In genomic region chr11:86577231-86577630, GRCm38 (mm10) we compare ENCODE assay signal across 8 mouse cellular contexts. TPM values are rescaled to one million over a fixed set of nuclear protein-coding genes. Genes with fewer than 3 reads are reported as not detected.
DNase-seq lines count a peak whose midpoint lies in the region; ATAC-seq and TF ChIP-seq lines count a peak whose summit lies in the region.

No protein-coding gene starts in this region.

- peak overlapping the region; percentile 20 for H3K4me3 ChIP-seq in bone marrow macrophage, adult 2 months (ENCODE audit: insufficient read depth, low read length)
- H3K4me3 ChIP-seq in liver, postnatal 0 days (ENCODE audit: low read depth, low read length) = no peak overlapping the region

- peak overlapping the region; percentile 96 for H3K27ac ChIP-seq in bone marrow macrophage, adult 2 months (ENCODE audit: insufficient read depth, low read depth, low read length)
- peak overlapping the region; percentile 90 for H3K27ac ChIP-seq in liver, postnatal 0 days (ENCODE audit: low read depth)

- H3K27me3 ChIP-seq in liver, postnatal 0 days (ENCODE audit: insufficient read depth, low read length) = no peaks in the 10 kb centered on the region

- peak overlapping the region; percentile 28; the same call in 1 of the 2 replicates for H3K9ac ChIP-seq in liver, postnatal 0 days (replicated peaks)

- 47% methylated on average over 4 of the region's 4 CpGs for WGBS in liver, postnatal 0 days (ENCODE audit: insufficient replicate concordance)

- no peaks in the 10 kb centered on the region for H3K36me3 ChIP-seq in liver, postnatal 0 days (replicated peaks; ENCODE audit: insufficient read depth, low read length)

- peaks cover 54% of the 10 kb centered on the region for H3K4me1 ChIP-seq in bone marrow macrophage, adult 2 months (ENCODE audit: control insufficient read depth, insufficient read depth, low read length)
- H3K4me1 ChIP-seq in liver, postnatal 0 days (ENCODE audit: insufficient read depth) = peaks cover 56% of the 10 kb centered on the region

- H3K4me2 ChIP-seq in liver, postnatal 0 days (ENCODE audit: low read depth, low read length) = peak overlapping the region; percentile 36; the same call in 1 of the 2 replicates

- peak; percentile 49; the same call in 1 of the 2 replicates for TF ChIP-seq EP300 in liver, postnatal 0 days (IDR thresholded peaks at IDR 0.05; ENCODE audit: low read depth)

- DNase-seq in embryo, embryonic 10 days (ENCODE audit: low spot score) = peak; percentile 34
- no peak for DNase-seq in embryo, embryonic 10.5 days (ENCODE audit: low spot score)
- DNase-seq in liver, postnatal 0 days = peak; percentile 40
- no peak for DNase-seq in frontal cortex, adult 2 months (ENCODE audit: extremely low spot score in 1 of 2, low spot score in 1 of 2)
- no peak for DNase-seq in left cerebral cortex, adult 8-10 months (ENCODE audit: low spot score in 2 of 2)
- DNase-seq in spleen, postnatal 10 days (ENCODE audit: low spot score in 2 of 2) = no peak

- H3K9me3 ChIP-seq in liver, postnatal 0 days (ENCODE audit: low read length) = no peaks in the 10 kb centered on the region

- TF ChIP-seq CTCF in bone marrow macrophage, adult 2 months (IDR thresholded peaks at IDR 0.05; ENCODE audit: low read depth, low read length) = no peak
- TF ChIP-seq CTCF in liver, postnatal 0 days (IDR thresholded peaks at IDR 0.05; ENCODE audit: low read depth) = no peak

- peak; percentile 39 to 43 for ATAC-seq in hematopoietic stem cell, adult 5-6 weeks (replicated peaks in 1 of 2; ENCODE audit: insufficient read depth in 1 of 2, low FRiP score in 2 of 2, low TSS enrichment in 1 of 2, low read depth in 1 of 2, poor library complexity in 2 of 2, severe bottlenecking in 2 of 2)
- ATAC-seq in liver, postnatal 0 days = peak; percentile 4; the same call in 1 of the 2 replicates

- TF ChIP-seq POLR2A in bone marrow macrophage, adult 2 months (IDR thresholded peaks at IDR 0.05; ENCODE audit: borderline replicate concordance, low read depth, low read length) = no peak

RNA-seq across cellular contexts. Expression of gene Tubd1, which starts 32.4 kb away (rescaled TPM):
- polyA plus RNA-seq in bone marrow macrophage, adult 2 months (2012; ENCODE audit: insufficient read depth, insufficient read length, missing spikeins) = 6.2 and 6.9 TPM in 2 replicates
- total RNA-seq in hematopoietic stem cell, adult 5-6 weeks (2017) = 8.8 and 13.1 TPM in 2 replicates
- 4.3 and 4.4 TPM in 2 replicates for polyA plus RNA-seq in liver, postnatal 0 days (2015; fragmentation: Nextera tagmentation; extraction: Ambion mirVana)
- 5.6 and 6.7 TPM in 2 replicates for polyA plus RNA-seq in frontal cortex, adult 2 months (2012; rRNA removed)
- 1 to 10 TPM; 3.8 to 4.8 (median 3.9) TPM for total RNA-seq in left cerebral cortex, adult 8-10 months (2022)

RNA-seq across cellular contexts. Expression of gene Rps6kb1, which starts 32.6 kb away (rescaled TPM):
- 30.9 and 33.0 TPM in 2 replicates for polyA plus RNA-seq in bone marrow macrophage, adult 2 months (2012; ENCODE audit: insufficient read depth, insufficient read length, missing spikeins)
- 41.5 and 63.2 TPM in 2 replicates for total RNA-seq in hematopoietic stem cell, adult 5-6 weeks (2017)
- polyA plus RNA-seq in liver, postnatal 0 days (2015; fragmentation: Nextera tagmentation; extraction: Ambion mirVana) = 20.6 and 23.6 TPM in 2 replicates
- polyA plus RNA-seq in frontal cortex, adult 2 months (2012; rRNA removed) = 27.7 and 29.3 TPM in 2 replicates
- 10 to 100 TPM; 39.0 to 44.0 (median 39.5) TPM for total RNA-seq in left cerebral cortex, adult 8-10 months (2022)

Comparison
In these comparisons a context has a peak if more than half of its experiments do, and no peak if none do; other contexts are left out.
1. DNase-seq: peak in embryo, embryonic 10 days (single experiment) and liver, postnatal 0 days (single experiment); none in embryo, embryonic 10.5 days (single experiment), frontal cortex, adult 2 months (0 of 2), left cerebral cortex, adult 8-10 months (0 of 2) and spleen, postnatal 10 days (0 of 2).